19 mouse cellular contexts compared by ENCODE assay signal in the genomic region with DNA sequence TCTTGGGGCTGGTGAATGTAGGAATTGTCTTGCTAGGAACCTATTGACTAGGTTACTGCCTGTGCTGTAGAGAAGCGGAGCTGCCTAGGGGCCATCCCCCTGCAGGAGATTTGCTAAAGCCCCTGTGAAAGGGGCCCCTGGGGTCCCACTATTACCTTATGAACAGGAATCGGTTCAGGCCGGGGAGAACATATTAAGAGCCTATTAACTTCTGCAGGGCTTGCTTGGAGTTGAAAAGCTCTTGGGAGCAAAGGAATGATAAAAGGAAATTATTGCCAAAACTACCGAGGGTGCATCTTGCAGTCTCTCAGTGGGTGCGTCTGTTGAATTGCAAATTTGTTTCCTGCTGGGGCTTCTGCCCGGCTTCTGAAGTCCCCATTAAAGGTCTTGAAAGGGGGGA. TPM values are rescaled to one million over a fixed set of nuclear protein-coding genes. Genes with fewer than 3 reads are reported as not detected.
A peak's percentile ranks its signal among the peaks of the same experiment; 100 is the strongest.
DNase-seq lines count a peak whose midpoint lies in the region; ATAC-seq and TF ChIP-seq lines count a peak whose summit lies in the region.
"Had no signal": no experiment of that assay in that cellular context is flagged by ENCODE, and none has a peak within 500 bp of the region (broad histone marks: within the 10 kb centered on the region; RNA-seq: fewer than 3 reads in every experiment).

No protein-coding gene starts in this region.

- ATAC-seq in intestine, embryonic 15.5 days = no peak
- no peak for ATAC-seq in intestine, postnatal 0 days
- ATAC-seq in limb, embryonic 13.5 days (ENCODE audit: low FRiP score, low read depth) = no peak
- ATAC-seq: hindbrain, embryonic 16.5 days had no signal

- no peak overlapping the region for H3K9ac ChIP-seq in intestine, embryonic 15.5 days
- H3K9ac ChIP-seq in intestine, postnatal 0 days (ENCODE audit: low read depth, low read length) = no peak overlapping the region
- no peak overlapping the region for H3K9ac ChIP-seq in limb, embryonic 13.5 days
- H3K9ac ChIP-seq: embryonic facial prominence, embryonic 12.5 days; neural tube, embryonic 12.5 days had no signal

- no peak overlapping the region for H3K4me3 ChIP-seq in intestine, embryonic 15.5 days (replicated peaks)
- H3K4me3 ChIP-seq in intestine, postnatal 0 days (ENCODE audit: low read depth, low read length) = no peak overlapping the region
- no peak overlapping the region for H3K4me3 ChIP-seq in limb, embryonic 13.5 days
- H3K4me3 ChIP-seq: embryonic facial prominence, embryonic 12.5 days; neural tube, embryonic 12.5 days had no signal

- DNase-seq in ES-CJ7 (ENCODE audit: low read depth, low spot score) (peak; percentile 90), ZHBTc4 (ENCODE audit: low read depth, low spot score) (peak; percentile 68)
- no peak for DNase-seq in right cerebral cortex, postnatal 36 days (ENCODE audit: low spot score in 2 of 2)
- DNase-seq in frontal cortex, postnatal 25 days (ENCODE audit: low spot score in 2 of 2) = no peak
- DNase-seq: adrenal gland, postnatal 14 days; cerebellum, adult 18-20 months; kidney, adult 9 months; kidney, postnatal 4 days; lung, adult 2 months; lung, postnatal 36 days; right cerebral cortex, postnatal 25 days; thymus, postnatal 36 days had no signal

- no peak for TF ChIP-seq CTCF in intestine, postnatal 0 days (IDR thresholded peaks at IDR 0.05; ENCODE audit: low read depth)

- WGBS in intestine, embryonic 15.5 days = 37% methylated on average over 6 of the region's 6 CpGs
- 49% methylated on average over 6 of the region's 6 CpGs for WGBS in intestine, postnatal 0 days
- WGBS in limb, embryonic 13.5 days = 16% methylated on average over 6 of the region's 6 CpGs

- no peaks in the 10 kb centered on the region for H3K36me3 ChIP-seq in intestine, embryonic 15.5 days
- H3K36me3 ChIP-seq in intestine, postnatal 0 days (ENCODE audit: control insufficient read depth, insufficient read depth) = no peaks in the 10 kb centered on the region
- H3K36me3 ChIP-seq in limb, embryonic 13.5 days = peaks cover 10% of the 10 kb centered on the region
- H3K36me3 ChIP-seq: neural tube, embryonic 12.5 days had no signal

- 0 out of 2 replicates have a peak overlapping the region, but pooled peaks have one; percentile 11 for H3K27ac ChIP-seq in intestine, embryonic 15.5 days
- H3K27ac ChIP-seq in intestine, postnatal 0 days (ENCODE audit: low read depth, low read length) = no peak overlapping the region
- no peak overlapping the region for H3K27ac ChIP-seq in limb, embryonic 13.5 days
- H3K27ac ChIP-seq: embryonic facial prominence, embryonic 12.5 days; neural tube, embryonic 12.5 days had no signal

- peaks cover 12% of the 10 kb centered on the region; the same call in 1 of the 2 replicates for H3K4me1 ChIP-seq in intestine, embryonic 15.5 days (replicated peaks)
- peaks cover 24% of the 10 kb centered on the region; the same call in 1 of the 2 replicates for H3K4me1 ChIP-seq in intestine, postnatal 0 days (replicated peaks; ENCODE audit: control insufficient read depth, insufficient read depth, low read length)
- peaks cover 64% of the 10 kb centered on the region for H3K4me1 ChIP-seq in limb, embryonic 13.5 days

- H3K27me3 ChIP-seq in intestine, embryonic 15.5 days (replicated peaks) = no peaks in the 10 kb centered on the region
- H3K27me3 ChIP-seq in intestine, postnatal 0 days (replicated peaks; ENCODE audit: control insufficient read depth, insufficient read depth, low read length) = no peaks in the 10 kb centered on the region
- H3K27me3 ChIP-seq in limb, embryonic 13.5 days = 0 out of 2 replicates have a peak, but pooled peaks cover 9% of the 10 kb centered on the region
- H3K27me3 ChIP-seq: embryonic facial prominence, embryonic 12.5 days; neural tube, embryonic 12.5 days had no signal

- no peak overlapping the region for H3K4me2 ChIP-seq in intestine, embryonic 15.5 days (replicated peaks)
- no peak overlapping the region for H3K4me2 ChIP-seq in intestine, postnatal 0 days (replicated peaks; ENCODE audit: low read depth)
- peak overlapping the region; percentile 23; the same call in 1 of the 2 replicates for H3K4me2 ChIP-seq in limb, embryonic 13.5 days (replicated peaks)
- H3K4me2 ChIP-seq: embryonic facial prominence, embryonic 12.5 days; liver, embryonic 11.5 days; neural tube, embryonic 12.5 days had no signal

- no peaks in the 10 kb centered on the region for H3K9me3 ChIP-seq in intestine, embryonic 15.5 days
- H3K9me3 ChIP-seq in intestine, postnatal 0 days (ENCODE audit: control insufficient read depth) = no peaks in the 10 kb centered on the region
- H3K9me3 ChIP-seq in limb, embryonic 13.5 days = no peaks in the 10 kb centered on the region
- H3K9me3 ChIP-seq: embryonic facial prominence, embryonic 12.5 days; neural tube, embryonic 12.5 days had no signal

RNA-seq across cellular contexts. Expression of a gene that starts 36.1 kb away (rescaled TPM):
- polyA plus RNA-seq in intestine, embryonic 15.5 days (2015; fragmentation: Nextera tagmentation; extraction: Ambion mirVana) = 13.4 and 14.8 TPM in 2 replicates
- polyA plus RNA-seq in intestine, postnatal 0 days (2015; fragmentation: Nextera tagmentation; extraction: Ambion mirVana) = 10.4 and 10.7 TPM in 2 replicates
- polyA plus RNA-seq in limb, embryonic 13.5 days (2015; fragmentation: Nextera tagmentation; extraction: Ambion mirVana) = 27.3 and 31.5 TPM in 2 replicates

Comparison
In these comparisons a context has a peak if more than half of its experiments do, and no peak if none do; other contexts are left out.
1. DNase-seq: peak in ES-CJ7 (single experiment) and ZHBTc4 (single experiment); none in right cerebral cortex, postnatal 36 days (0 of 2) and frontal cortex, postnatal 25 days (0 of 2).